Mouse (Mus musculus) T-cell, adult 66 days (primary cell): ENCODE results near the gene Gm49661. TPM values are rescaled to one million over a fixed set of nuclear protein-coding genes. Genes with fewer than 3 reads are reported as not detected.

ENCODE experiments used
- total RNA-seq, 2 experiments: library from RNA; stranded (reverse); gene quantifications; 3 replicates in 1 of 2; 4 replicates in 1 of 2; pipeline ENCODE4 v1.2.4; 2023

Gm49661 gene
- not detected for total RNA-seq

GRCm38 (mm10) chr8:84969241-84970134 lies at the start of gene Gm49661, which contains the start of the genes Prdx2 and Rnaseh2a:
Gene Gm49661 (minus strand): TSS chr8:84969433.
Gene Prdx2 (plus strand): TSS chr8:84969587.
Gene Rnaseh2a (minus strand): TSS chr8:84969767.

GRCm38 (mm10) chr8:85014431-85014830 lies 45.2 kb upstream of the Gm49661 start, which contains the start of gene Best2:
Gene Best2 (minus strand): TSS chr8:85014531.

GRCm38 (mm10) chr8:84990349-84990748 lies 21.1 kb upstream of the Gm49661 start, which contains the start of gene Hook2:
Gene Hook2 (plus strand): TSS chr8:84990603.

GRCm38 (mm10) chr8:84978248-84978940 lies 9.2 kb upstream of the Gm49661 start, which contains the start of gene Junb:
Gene Junb (minus strand): TSS chr8:84978718.

GRCm38 (mm10) chr8:84946528-84947240 lies 22.5 kb downstream of the Gm49661 start, which contains the start of gene Rtbdn:
Gene Rtbdn (plus strand): TSS chr8:84946991.

GRCm38 (mm10) chr8:84936962-84937546 lies 32.2 kb downstream of the Gm49661 start, which contains the start of gene Mast1:
Gene Mast1 (minus strand): TSS chr8:84937359.

Other genes starting within 250 kb of the Gm49661 start
- gene G430095P16Rik, start 246.4 kb downstream of the Gm49661 start, total RNA-seq, result 10 to 100 TPM; 10.2 to 13.2 TPM
- gene Nfix, start 169.1 kb downstream of the Gm49661 start, total RNA-seq, result 10 to 100 TPM in 1 of 2 experiments, 1 to 10 TPM in 1; 9.5 to 14.2 TPM
- gene Dand5, start 146.6 kb downstream of the Gm49661 start, total RNA-seq, result 1 to 10 TPM; 4.3 TPM
- 10 to 100 TPM; 17.9 to 19.1 TPM for gene Gadd45gip1, start 137.9 kb downstream of the Gm49661 start, total RNA-seq
- 10 to 100 TPM; 66.8 to 83.2 TPM for gene Rad23a, start 128.8 kb downstream of the Gm49661 start, total RNA-seq
- gene Calr, start 122.5 kb downstream of the Gm49661 start, total RNA-seq, result 100 to 1,000 TPM; 469 to 498 TPM
- 10 to 100 TPM; 82.8 to 83.0 TPM for gene Farsa, start 112.4 kb downstream of the Gm49661 start, total RNA-seq
- gene Syce2, start 97.3 kb downstream of the Gm49661 start, total RNA-seq, result 1 to 10 TPM; 3.1 to 6.1 TPM
- 10 to 100 TPM; 24.0 to 27.5 TPM for gene Gcdh, start 75.5 kb downstream of the Gm49661 start, total RNA-seq
- gene Klf1, start 67.5 kb downstream of the Gm49661 start, total RNA-seq, result 1 to 10 TPM; 1.5 to 3.6 TPM
- 10 to 100 TPM in 1 of 2 experiments, 1 to 10 TPM in 1; 7.9 to 10.2 TPM for gene Dnase2a, start 60.9 kb downstream of the Gm49661 start, total RNA-seq
- gene Mast1, start 32.1 kb downstream of the Gm49661 start, total RNA-seq, result under 1 TPM; 0.24 to 0.41 TPM
- not detected for gene Rtbdn, start 22.4 kb downstream of the Gm49661 start, total RNA-seq
- 10 to 100 TPM; 55.9 to 62.7 TPM for gene Prdx2, start 154 bp upstream of the Gm49661 start, total RNA-seq
- 10 to 100 TPM; 29.4 to 43.7 TPM for gene Rnaseh2a, start 334 bp upstream of the Gm49661 start, total RNA-seq
- 1,000 to 10,000 TPM in 1 of 2 experiments, 100 to 1,000 TPM in 1; 984 to 1,316 TPM for gene Junb, start 9.3 kb upstream of the Gm49661 start, total RNA-seq
- gene Hook2, start 21.2 kb upstream of the Gm49661 start, total RNA-seq, result 1 to 10 TPM; 3.6 to 4.5 TPM
- not detected for gene Best2, start 45.1 kb upstream of the Gm49661 start, total RNA-seq
- 10 to 100 TPM; 54.4 to 59.1 TPM for gene Asna1, start 55.8 kb upstream of the Gm49661 start, total RNA-seq
- 100 to 1,000 TPM; 172 to 188 TPM for gene Trir, start 57.4 kb upstream of the Gm49661 start, total RNA-seq
- gene Tnpo2, start 67.5 kb upstream of the Gm49661 start, total RNA-seq, result 10 to 100 TPM; 69.8 to 78.0 TPM
- 10 to 100 TPM; 14.6 to 16.2 TPM for gene Fbxw9, start 90.6 kb upstream of the Gm49661 start, total RNA-seq
- gene Gm5741, start 98.5 kb upstream of the Gm49661 start, total RNA-seq, result not detected
- 100 to 1,000 TPM in 1 of 2 experiments, 10 to 100 TPM in 1; 84.0 to 107 TPM for gene Dhps, start 102.3 kb upstream of the Gm49661 start, total RNA-seq
- 10 to 100 TPM; 54.2 to 62.3 TPM for gene Wdr83os, start 111.3 kb upstream of the Gm49661 start, total RNA-seq
- 10 to 100 TPM; 13.1 to 20.0 TPM for gene Wdr83, start 111.9 kb upstream of the Gm49661 start, total RNA-seq
- 100 to 1,000 TPM; 108 to 116 TPM for gene Man2b1, start 113.8 kb upstream of the Gm49661 start, total RNA-seq
- gene Zfp791, start 153.7 kb upstream of the Gm49661 start, total RNA-seq, result not detected
- not detected for gene Cks1brt, start 182.5 kb upstream of the Gm49661 start, total RNA-seq